Mouse (Mus musculus) gonadal fat pad, adult 2 months (tissue): Measurements from ENCODE around the gene Tenm2. TPM values are rescaled to one million over a fixed set of nuclear protein-coding genes. Genes with fewer than 3 reads are reported as not detected.

ENCODE experiments used
- DNase-seq: peaks from one replicate; pipeline ENCODE4 v3.0.0-alpha.2; 2012; ENCODE audit warnings: low read depth
- polyA plus RNA-seq: library from polyadenylated mRNA; depleted of rRNA; stranded (reverse); fragments of >200 nt; gene quantifications from 2 replicates; pipeline ENCODE4 v1.2.3, GENCODE M21; 2012

Gene Tenm2
- polyA plus RNA-seq, 1 experiment, result 1.7 TPM

GRCm38 (mm10) chr11:36902302-36902701 is 333.5 kb downstream of the Tenm2 start:
- no peak for DNase-seq

- no peak for DNase-seq
Measured at GRCm38 (mm10) chr11:36893061-36893460, 342.7 kb downstream of the Tenm2 start.

GRCm38 (mm10) chr11:36891106-36891505 is 344.7 kb downstream of the Tenm2 start:
- DNase-seq, result no peak

- no peak for DNase-seq
Measured at GRCm38 (mm10) chr11:36887490-36887889, 348.3 kb downstream of the Tenm2 start.

- no peak for DNase-seq
Measured at GRCm38 (mm10) chr11:36886147-36886546, 349.6 kb downstream of the Tenm2 start.

GRCm38 (mm10) chr11:36872961-36873360 is 362.8 kb downstream of the Tenm2 start:
- DNase-seq, result no peak

GRCm38 (mm10) chr11:36870548-36870947 is 365.2 kb downstream of the Tenm2 start:
- DNase-seq, result no peak

- no peak for DNase-seq
Measured at GRCm38 (mm10) chr11:36851690-36852089, 384.1 kb downstream of the Tenm2 start.

- no peak for DNase-seq
Measured at GRCm38 (mm10) chr11:36847451-36847850, 388.3 kb downstream of the Tenm2 start.

- no peak for DNase-seq
Measured at GRCm38 (mm10) chr11:36832855-36833254, 402.9 kb downstream of the Tenm2 start.

GRCm38 (mm10) chr11:36831511-36831910 is 404.3 kb downstream of the Tenm2 start:
- DNase-seq, result no peak

- no peak for DNase-seq
Measured at GRCm38 (mm10) chr11:36824666-36825065, 411.1 kb downstream of the Tenm2 start.

- no peak for DNase-seq
Measured at GRCm38 (mm10) chr11:36804615-36805014, 431.1 kb downstream of the Tenm2 start.

- no peak for DNase-seq
Measured at GRCm38 (mm10) chr11:36802208-36802631, 433.5 kb downstream of the Tenm2 start.

- DNase-seq, result no peak
Measured at GRCm38 (mm10) chr11:36801683-36802082, 434.1 kb downstream of the Tenm2 start.

- DNase-seq, result no peak
Measured at GRCm38 (mm10) chr11:36799409-36799808, 436.4 kb downstream of the Tenm2 start.

GRCm38 (mm10) chr11:36758009-36758408 is 477.8 kb downstream of the Tenm2 start:
- DNase-seq, result no peak

- no peak for DNase-seq
Measured at GRCm38 (mm10) chr11:36746286-36746685, 489.5 kb downstream of the Tenm2 start.

GRCm38 (mm10) chr11:36727800-36728199 is 508.0 kb downstream of the Tenm2 start:
- no peak for DNase-seq

GRCm38 (mm10) chr11:36702881-36703280 is 532.9 kb downstream of the Tenm2 start:
- DNase-seq, result no peak

- DNase-seq, result no peak
Measured at GRCm38 (mm10) chr11:36700951-36701350, 534.8 kb downstream of the Tenm2 start.

GRCm38 (mm10) chr11:36700131-36700530 is 535.6 kb downstream of the Tenm2 start:
- no peak for DNase-seq

- no peak for DNase-seq
Measured at GRCm38 (mm10) chr11:36698268-36698667, 537.5 kb downstream of the Tenm2 start.

- DNase-seq, result no peak
Measured at GRCm38 (mm10) chr11:36697816-36698215, 537.9 kb downstream of the Tenm2 start.
